Mouse (Mus musculus) megakaryocyte progenitor cell, adult 5-6 weeks (primary cell): ENCODE results near the gene Mier3. TPM values are rescaled to one million over a fixed set of nuclear protein-coding genes. Genes with fewer than 3 reads are reported as not detected.

Experiments used
- ATAC-seq: replicated peaks from 2 replicates; pipeline ENCODE4 v1.8.0; 2016; ENCODE audit warnings: mild to moderate bottlenecking, moderate TSS enrichment, inconsistent platforms; ENCODE audit not compliant: poor library complexity
- total RNA-seq, 2 experiments: library from RNA; stranded (forward) in 1 of 2; stranded (reverse) in 1 of 2; fragments of 157-497, 149-512 nt in 1 of 2; fragments of 200-1000 nt in 1 of 2; gene quantifications; 2 replicates each; pipeline versions ENCODE4 v1.2.3 to v1.2.4; 2015 to 2017

Mier3 gene
- 32.0 and 33.3 TPM in 2 replicates for total RNA-seq (2015)
- total RNA-seq (2017): 35.9 and 53.4 TPM in 2 replicates

GRCm38 (mm10) chr13:111680679-111681078 is at the start of gene Mier3:
Gene Mier3 (plus strand): TSS chr13:111680979.
- ATAC-seq: no peak

- peak; percentile 70 for ATAC-seq
Measured at GRCm38 (mm10) chr13:111634163-111635160, 46.3 kb upstream of the Mier3 start.

GRCm38 (mm10) chr13:111640319-111640718 is 40.5 kb upstream of the Mier3 start:
- ATAC-seq: peak; percentile 94

GRCm38 (mm10) chr13:111643636-111644035 is 37.1 kb upstream of the Mier3 start:
- no peak for ATAC-seq

GRCm38 (mm10) chr13:111646204-111646603 is 34.6 kb upstream of the Mier3 start:
- peak; percentile 38; the same call in 1 of the 2 replicates for ATAC-seq

- ATAC-seq: peak; percentile 51; the same call in 1 of the 2 replicates
Measured at GRCm38 (mm10) chr13:111647279-111647678, 33.5 kb upstream of the Mier3 start.

GRCm38 (mm10) chr13:111651020-111651419 is 29.8 kb upstream of the Mier3 start:
- no peak for ATAC-seq

GRCm38 (mm10) chr13:111655273-111655672 is 25.5 kb upstream of the Mier3 start:
- ATAC-seq: peak; percentile 30; the same call in 1 of the 2 replicates

- peak; percentile 40 for ATAC-seq
Measured at GRCm38 (mm10) chr13:111655856-111656255, 24.9 kb upstream of the Mier3 start.

- ATAC-seq: peak; percentile 42
Measured at GRCm38 (mm10) chr13:111656309-111656708, 24.5 kb upstream of the Mier3 start.

- peak; percentile 62 for ATAC-seq
Measured at GRCm38 (mm10) chr13:111656769-111657168, 24.0 kb upstream of the Mier3 start.

GRCm38 (mm10) chr13:111658501-111659280 is 22.1 kb upstream of the Mier3 start:
- peak; percentile 39 for ATAC-seq

GRCm38 (mm10) chr13:111659430-111659829 is 21.3 kb upstream of the Mier3 start:
- no peak for ATAC-seq

GRCm38 (mm10) chr13:111660072-111660471 is 20.7 kb upstream of the Mier3 start:
- no peak for ATAC-seq

- ATAC-seq: no peak
Measured at GRCm38 (mm10) chr13:111660556-111660955, 20.2 kb upstream of the Mier3 start.

GRCm38 (mm10) chr13:111668016-111668415 is 12.8 kb upstream of the Mier3 start:
- ATAC-seq: 0 out of 2 replicates have a peak, but pooled peaks have one; percentile 14

GRCm38 (mm10) chr13:111676841-111677240 is 3.9 kb upstream of the Mier3 start:
- 0 out of 2 replicates have a peak, but pooled peaks have one; percentile 9 for ATAC-seq

- ATAC-seq: peak; percentile 73
Measured at GRCm38 (mm10) chr13:111684056-111684625, 3.4 kb downstream of the Mier3 start.

- ATAC-seq: peak; percentile 68
Measured at GRCm38 (mm10) chr13:111685751-111686462, 5.1 kb downstream of the Mier3 start.
